Mouse (Mus musculus) spleen, adult 2 months (tissue): Measurements from ENCODE around the gene Ehf.

Experiments used
- CTCF ChIP-seq: fragments of 200-500 bp; IDR thresholded peaks from 2 replicates; pipeline ENCODE4 v1.5.1; 2011; ENCODE audit warnings: mild to moderate bottlenecking, inconsistent platforms; ENCODE audit not compliant: insufficient read depth, insufficient read length, insufficient replicate concordance; ENCODE audit errors: extremely low read depth
- POLR2A ChIP-seq: fragments of 200-500 bp; IDR thresholded peaks from 2 replicates; pipeline ENCODE4 v1.6.1; 2011; ENCODE audit warnings: low read depth, low read length, inconsistent platforms

DNA sequence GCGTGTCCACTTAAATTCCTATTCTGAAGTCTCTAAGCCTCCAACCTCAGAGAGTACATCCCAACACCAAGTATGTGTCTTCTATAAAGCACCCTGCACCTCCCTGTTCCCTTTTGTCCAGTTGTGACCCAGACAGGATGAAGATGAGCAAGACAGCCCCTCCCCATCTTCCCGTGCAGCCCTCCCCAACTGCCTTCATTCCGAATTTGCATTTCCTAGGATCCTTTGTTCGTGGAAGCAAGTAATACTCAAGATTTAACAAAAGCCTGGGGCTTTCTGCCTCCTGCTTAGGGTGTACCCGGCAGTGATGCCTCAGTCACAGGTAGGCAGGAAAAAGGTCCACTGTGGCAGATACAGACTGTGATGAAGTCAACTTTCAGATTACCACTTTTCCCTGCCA lies 7.6 kb upstream of the Ehf start:
- TF ChIP-seq CTCF (no peak), POLR2A (no peak)
